Mouse (Mus musculus): ENCODE data around the gene Efcab1.
"Not testable (repeated sequence)": the region's sequence is repeated elsewhere in the genome, so short reads cannot be mapped to it uniquely, and the experiment has no call there.

The Efcab1 gene

GRCm38 (mm10) chr16:14906393-14907100 lies at the start of gene Efcab1:
Gene Efcab1, plus strand, starts transcription at chr16:14906606.
- DNase-seq, result no peak

GRCm38 (mm10) chr16:14859443-14859842 lies 47.0 kb upstream of the Efcab1 start:
- no peak for DNase-seq

GRCm38 (mm10) chr16:14884916-14885315 lies 21.5 kb upstream of the Efcab1 start:
- DNase-seq, result no peak

GRCm38 (mm10) chr16:14885372-14885771 lies 21.0 kb upstream of the Efcab1 start:
- DNase-seq, result no peak

GRCm38 (mm10) chr16:14892492-14892891 lies 13.9 kb upstream of the Efcab1 start:
- no peak for DNase-seq

- no peak for DNase-seq
Observed at GRCm38 (mm10) chr16:14893864-14894263, 12.5 kb upstream of the Efcab1 start.

GRCm38 (mm10) chr16:14894713-14895112 lies 11.7 kb upstream of the Efcab1 start:
- DNase-seq, result no peak

- no peak for DNase-seq
Observed at GRCm38 (mm10) chr16:14895543-14895942, 10.9 kb upstream of the Efcab1 start.

GRCm38 (mm10) chr16:14930711-14931110 lies 24.3 kb downstream of the Efcab1 start:
- not testable (repeated sequence) for DNase-seq

- DNase-seq, result peak; percentile 39
Observed at GRCm38 (mm10) chr16:14936478-14937166, 30.2 kb downstream of the Efcab1 start.

- DNase-seq, result no peak
Observed at GRCm38 (mm10) chr16:14939552-14939951, 33.1 kb downstream of the Efcab1 start.

- DNase-seq, result peak; percentile 32
Observed at GRCm38 (mm10) chr16:14939994-14940715, 33.7 kb downstream of the Efcab1 start.

GRCm38 (mm10) chr16:14940898-14941297 lies 34.5 kb downstream of the Efcab1 start:
- peak; percentile 31 for DNase-seq

- DNase-seq, result no peak
Observed at GRCm38 (mm10) chr16:14943530-14943929, 37.1 kb downstream of the Efcab1 start.

- DNase-seq, result not testable (repeated sequence)
Observed at GRCm38 (mm10) chr16:14947561-14947960, 41.2 kb downstream of the Efcab1 start.

GRCm38 (mm10) chr16:14951894-14952293 lies 45.5 kb downstream of the Efcab1 start:
- no peak for DNase-seq

- DNase-seq, result no peak
Observed at GRCm38 (mm10) chr16:14959743-14960142, 53.3 kb downstream of the Efcab1 start.

- no peak for DNase-seq
Observed at GRCm38 (mm10) chr16:14973696-14974095, 67.3 kb downstream of the Efcab1 start.

GRCm38 (mm10) chr16:14979228-14979627 lies 72.8 kb downstream of the Efcab1 start:
- DNase-seq, result no peak

- DNase-seq, result peak; percentile 21
Observed at GRCm38 (mm10) chr16:14989614-14990268, 83.3 kb downstream of the Efcab1 start.

GRCm38 (mm10) chr16:14991001-14991400 lies 84.6 kb downstream of the Efcab1 start:
- DNase-seq, result no peak

GRCm38 (mm10) chr16:14992461-14993107 lies 86.2 kb downstream of the Efcab1 start:
- no peak for DNase-seq

- DNase-seq, result no peak
Observed at GRCm38 (mm10) chr16:15014724-15015123, 108.3 kb downstream of the Efcab1 start.

Data from kidney, postnatal 14 days (tissue).